Mouse (Mus musculus) adrenal gland, adult 18-20 months (tissue): Measurements from ENCODE around the gene Vmn1r104. TPM values are rescaled to one million over a fixed set of nuclear protein-coding genes. Genes with fewer than 3 reads are reported as not detected.
"Not testable (repeated sequence)": the region's sequence is repeated elsewhere in the genome, so short reads cannot be mapped to it uniquely, and the experiment has no call there.

Source experiments
- DNase-seq, 2 experiments: peaks; one replicate each; pipeline ENCODE4 v3.0.0; 2021 to 2022; ENCODE audit warnings: low spot score in 2 of 2
- long read RNA-seq, 2 experiments: library from polyadenylated mRNA; stranded (forward); transcript quantifications; one replicate each; pipeline ENCODE4 v2.0.0; 2021
- total RNA-seq, 2 experiments: library from RNA; stranded (reverse); gene quantifications; 1 replicate in 1 of 2; 2 replicates in 1 of 2; pipeline ENCODE4 v1.2.3; 2021

Gene Vmn1r104
- not detected for total RNA-seq
- long read RNA-seq, experiment 1: 0 reads
- long read RNA-seq, experiment 2: 0 reads

DNA sequence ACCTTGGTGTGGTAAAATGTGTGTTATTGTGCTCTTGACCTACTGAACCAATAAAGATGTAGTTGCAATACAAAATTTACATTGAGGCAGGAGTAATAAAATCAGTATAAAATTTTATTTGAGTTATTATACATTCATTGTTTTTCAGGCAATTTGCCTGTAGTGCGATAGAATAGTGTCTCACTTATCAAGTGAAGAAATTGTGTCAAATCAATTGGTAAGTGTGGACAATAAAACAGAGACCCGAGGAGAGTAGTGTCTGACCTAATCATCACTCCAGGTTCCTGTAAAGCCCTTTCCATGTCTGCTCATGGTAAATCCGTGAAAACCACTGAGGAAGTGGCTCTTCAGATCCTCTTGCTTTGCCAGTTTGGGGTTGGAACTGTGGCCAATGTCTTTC lies at the start of gene Vmn1r104:
TSS of gene Vmn1r104 (plus strand) at position 301 of the 400 bp plus-strand sequence.
- not testable (repeated sequence) for DNase-seq

DNA sequence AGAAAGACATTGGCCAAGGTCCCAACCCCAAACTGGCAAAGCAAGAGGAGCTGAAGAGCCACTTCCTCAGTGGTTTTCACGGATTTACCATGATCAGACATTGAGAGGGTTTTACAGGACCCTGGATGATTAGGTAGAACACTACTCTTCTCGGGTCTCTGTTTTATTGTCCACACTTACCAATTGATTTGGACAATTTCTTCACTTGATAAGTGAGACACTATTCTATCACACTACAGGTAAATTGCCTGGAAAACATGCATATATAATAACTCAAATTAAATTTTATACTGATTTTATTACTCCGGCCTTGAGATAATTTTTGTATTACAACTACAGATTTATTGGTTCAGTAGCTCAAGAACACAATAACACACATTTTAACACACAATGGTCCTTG lies 23.2 kb upstream of the Vmn1r104 start, which contains the start of gene Vmn1r103:
TSS of gene Vmn1r103 (minus strand) at position 101 of the 400 bp plus-strand sequence.
- not testable (repeated sequence) for DNase-seq

DNA sequence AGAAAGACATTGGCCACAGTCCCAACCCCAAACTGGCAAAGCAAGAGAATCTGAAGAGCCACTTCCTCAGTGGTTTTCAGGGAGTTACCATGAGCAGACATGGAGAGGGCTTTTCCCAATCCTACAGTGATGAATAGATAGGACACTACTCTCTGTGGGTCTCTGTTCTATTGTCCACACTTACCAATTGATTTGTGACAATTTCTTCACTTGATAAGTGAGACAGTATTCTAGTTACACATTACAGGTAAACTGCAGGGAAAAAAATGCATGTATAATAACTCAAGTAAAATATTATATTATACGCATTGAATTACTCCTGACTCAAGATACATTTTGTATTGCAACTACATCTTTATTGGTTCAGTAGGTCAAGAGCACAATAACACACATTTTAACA lies 12.0 kb downstream of the Vmn1r104 start, which contains the start of gene Gm5726:
TSS of gene Gm5726 (minus strand) at position 101 of the 400 bp plus-strand sequence.
- not testable (repeated sequence) for DNase-seq

DNA sequence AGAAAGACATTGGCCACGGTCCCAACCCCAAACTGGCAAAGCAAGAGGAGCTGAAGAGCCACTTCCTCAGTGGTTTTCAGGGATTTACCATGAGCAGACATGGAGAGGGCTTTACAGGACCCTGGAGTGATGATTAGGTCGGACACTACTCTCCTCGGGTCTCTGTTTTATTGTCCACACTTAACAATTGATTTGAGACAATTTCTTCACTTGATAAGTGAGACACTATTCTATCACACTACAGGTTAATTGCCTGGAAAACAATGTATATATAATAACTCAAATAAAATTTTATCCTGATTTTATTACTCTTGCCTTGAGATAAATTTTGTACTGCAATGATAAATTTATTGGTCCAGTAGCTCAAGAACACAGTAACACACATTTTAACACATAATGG lies 42.5 kb downstream of the Vmn1r104 start, which contains the start of gene Gm4141:
TSS of gene Gm4141 (minus strand) at position 101 of the 400 bp plus-strand sequence.
- not testable (repeated sequence) for DNase-seq

Other genes starting within 250 kb of the Vmn1r104 start
- gene Gm4133, start 199.8 kb upstream of the Vmn1r104 start, total RNA-seq: not detected
- gene Gm5728, start 158.4 kb upstream of the Vmn1r104 start, total RNA-seq: not detected
- gene Vmn1r100, start 115.9 kb upstream of the Vmn1r104 start, total RNA-seq: not detected
- gene Vmn1r101, start 91.2 kb upstream of the Vmn1r104 start, total RNA-seq: not detected
- not detected for gene Gm10670, start 58.9 kb upstream of the Vmn1r104 start, total RNA-seq
- gene Vmn1r103, start 23.3 kb upstream of the Vmn1r104 start, total RNA-seq: not detected
- gene Gm5726, start 11.9 kb downstream of the Vmn1r104 start, total RNA-seq: not detected
- not detected for gene Gm4141, start 42.4 kb downstream of the Vmn1r104 start, total RNA-seq
- not detected for gene Gm4513, start 65.2 kb downstream of the Vmn1r104 start, total RNA-seq
- gene Vmn1r107, start 135.1 kb downstream of the Vmn1r104 start, total RNA-seq: not detected
- gene Vmn1r111, start 169.4 kb downstream of the Vmn1r104 start, total RNA-seq: not detected
- gene Gm10668, start 196.8 kb downstream of the Vmn1r104 start, total RNA-seq: not detected
- not detected for gene Vmn1r112, start 237.3 kb downstream of the Vmn1r104 start, total RNA-seq